ENCODE assay signal across 14 mouse cellular contexts in genomic region chr12:83726510-83727308, GRCm38 (mm10). TPM values are rescaled to one million over a fixed set of nuclear protein-coding genes. Genes with fewer than 3 reads are reported as not detected.
A peak's percentile ranks its signal among the peaks of the same experiment; 100 is the strongest.
DNase-seq lines count a peak whose midpoint lies in the region; ATAC-seq and TF ChIP-seq lines count a peak whose summit lies in the region.
"Had no signal": no experiment of that assay in that cellular context is flagged by ENCODE, and none has a peak within 500 bp of the region (broad histone marks: within the 10 kb centered on the region; RNA-seq: fewer than 3 reads in every experiment).

No protein-coding gene starts in this region.

- TF ChIP-seq CTCF in intestine, postnatal 0 days (IDR thresholded peaks at IDR 0.05; ENCODE audit: low read depth): no peak

- no peak overlapping the region for H3K4me2 ChIP-seq in limb, embryonic 12.5 days
- no peak overlapping the region for H3K4me2 ChIP-seq in intestine, postnatal 0 days (replicated peaks; ENCODE audit: low read depth)
- H3K4me2 ChIP-seq in hindbrain, embryonic 11.5 days (replicated peaks; ENCODE audit: low read depth, low read length): no peak overlapping the region
- H3K4me2 ChIP-seq: heart, embryonic 11.5 days; hindbrain, embryonic 13.5 days; liver, embryonic 12.5 days had no signal

- peak overlapping the region; percentile 41 for H3K27ac ChIP-seq in limb, embryonic 12.5 days
- H3K27ac ChIP-seq in limb, embryonic 10.5 days: no peak overlapping the region
- H3K27ac ChIP-seq in intestine, postnatal 0 days (ENCODE audit: low read depth, low read length): peak overlapping the region; percentile 41
- no peak overlapping the region for H3K27ac ChIP-seq in hindbrain, embryonic 11.5 days (ENCODE audit: low read depth, low read length)
- H3K27ac ChIP-seq in embryonic facial prominence, embryonic 10.5 days (replicated peaks): no peak overlapping the region
- H3K27ac ChIP-seq: hindbrain, embryonic 13.5 days; layer of hippocampus, adult 2 months; liver, embryonic 12.5 days had no signal

- DNase-seq in limb, embryonic 10.5 days (ENCODE audit: low spot score): no peak
- peak; percentile 22 to 57 for DNase-seq in kidney, postnatal 25 days
- DNase-seq in hindbrain, embryonic 11.5 days (ENCODE audit: low spot score): no peak
- no peak for DNase-seq in embryonic facial prominence, embryonic 10.5 days (ENCODE audit: low spot score)
- no peak for DNase-seq in right cerebral cortex, postnatal 14 days
- DNase-seq: cerebellum, adult 8-10 months; right cerebral cortex, adult 18-20 months had no signal

- H3K27me3 ChIP-seq in limb, embryonic 12.5 days: no peaks in the 10 kb centered on the region
- no peaks in the 10 kb centered on the region for H3K27me3 ChIP-seq in limb, embryonic 10.5 days (ENCODE audit: low read depth, poor library complexity, severe bottlenecking)
- no peaks in the 10 kb centered on the region for H3K27me3 ChIP-seq in intestine, postnatal 0 days (replicated peaks; ENCODE audit: control insufficient read depth, insufficient read depth, low read length)
- no peaks in the 10 kb centered on the region for H3K27me3 ChIP-seq in hindbrain, embryonic 11.5 days (ENCODE audit: control insufficient read depth, insufficient read depth, low read length)
- H3K27me3 ChIP-seq in embryonic facial prominence, embryonic 10.5 days (replicated peaks; ENCODE audit: low read depth, poor library complexity, severe bottlenecking): no peaks in the 10 kb centered on the region
- H3K27me3 ChIP-seq: hindbrain, embryonic 13.5 days; liver, embryonic 12.5 days; Patski had no signal

- H3K9ac ChIP-seq in limb, embryonic 12.5 days (replicated peaks): no peak overlapping the region
- no peak overlapping the region for H3K9ac ChIP-seq in intestine, postnatal 0 days (ENCODE audit: low read depth, low read length)
- no peak overlapping the region for H3K9ac ChIP-seq in hindbrain, embryonic 11.5 days (ENCODE audit: low read depth, low read length)
- H3K9ac ChIP-seq: hindbrain, embryonic 13.5 days; liver, embryonic 12.5 days had no signal

- peaks cover 95% of the 10 kb centered on the region for H3K36me3 ChIP-seq in limb, embryonic 12.5 days
- peaks cover 91% of the 10 kb centered on the region for H3K36me3 ChIP-seq in limb, embryonic 10.5 days
- H3K36me3 ChIP-seq in intestine, postnatal 0 days (ENCODE audit: control insufficient read depth, insufficient read depth): peaks cover 68% of the 10 kb centered on the region
- peaks cover 17% of the 10 kb centered on the region for H3K36me3 ChIP-seq in hindbrain, embryonic 11.5 days (ENCODE audit: control insufficient read depth, insufficient read depth, low read length)
- H3K36me3 ChIP-seq in embryonic facial prominence, embryonic 10.5 days (replicated peaks): peaks cover 96% of the 10 kb centered on the region

- no peak for ATAC-seq in limb, embryonic 12.5 days (ENCODE audit: insufficient number of reproducible peaks, insufficient read depth, low FRiP score, low TSS enrichment, low read depth)
- peak; percentile 12; the same call in 1 of the 2 replicates for ATAC-seq in intestine, postnatal 0 days
- no peak for ATAC-seq in hindbrain, embryonic 11.5 days (ENCODE audit: low FRiP score)
- ATAC-seq: liver, embryonic 12.5 days; Patski had no signal

- H3K9me3 ChIP-seq in limb, embryonic 12.5 days: no peaks in the 10 kb centered on the region
- no peaks in the 10 kb centered on the region for H3K9me3 ChIP-seq in limb, embryonic 10.5 days (replicated peaks)
- H3K9me3 ChIP-seq in intestine, postnatal 0 days (ENCODE audit: control insufficient read depth): no peaks in the 10 kb centered on the region
- no peaks in the 10 kb centered on the region for H3K9me3 ChIP-seq in hindbrain, embryonic 11.5 days (ENCODE audit: control insufficient read depth, low read length)
- H3K9me3 ChIP-seq in embryonic facial prominence, embryonic 10.5 days: no peaks in the 10 kb centered on the region
- H3K9me3 ChIP-seq: hindbrain, embryonic 13.5 days; liver, embryonic 12.5 days had no signal

- 0 out of 2 replicates have a peak, but pooled peaks cover 6% of the 10 kb centered on the region for H3K4me1 ChIP-seq in limb, embryonic 12.5 days (replicated peaks)
- H3K4me1 ChIP-seq in limb, embryonic 10.5 days: no peaks in the 10 kb centered on the region
- no peaks in the 10 kb centered on the region for H3K4me1 ChIP-seq in intestine, postnatal 0 days (replicated peaks; ENCODE audit: control insufficient read depth, insufficient read depth, low read length)
- no peaks in the 10 kb centered on the region for H3K4me1 ChIP-seq in hindbrain, embryonic 11.5 days (replicated peaks; ENCODE audit: control insufficient read depth, insufficient read depth, low read length)
- no peaks in the 10 kb centered on the region for H3K4me1 ChIP-seq in embryonic facial prominence, embryonic 10.5 days
- H3K4me1 ChIP-seq: hindbrain, embryonic 13.5 days; liver, embryonic 12.5 days had no signal

- no peak overlapping the region for H3K4me3 ChIP-seq in limb, embryonic 12.5 days (replicated peaks)
- H3K4me3 ChIP-seq in limb, embryonic 10.5 days: no peak overlapping the region
- H3K4me3 ChIP-seq in intestine, postnatal 0 days (ENCODE audit: low read depth, low read length): no peak overlapping the region
- no peak overlapping the region for H3K4me3 ChIP-seq in hindbrain, embryonic 11.5 days (ENCODE audit: low read depth, low read length)
- no peak overlapping the region for H3K4me3 ChIP-seq in embryonic facial prominence, embryonic 10.5 days
- H3K4me3 ChIP-seq: hindbrain, embryonic 13.5 days; layer of hippocampus, adult 2 months; liver, embryonic 12.5 days had no signal

- 67% methylated on average over 12 of the region's 12 CpGs for WGBS in limb, embryonic 12.5 days
- 82% methylated on average over 12 of the region's 12 CpGs for WGBS in limb, embryonic 10.5 days
- WGBS in intestine, postnatal 0 days: 44% methylated on average over 12 of the region's 12 CpGs
- WGBS in hindbrain, embryonic 11.5 days: 91% methylated on average over 12 of the region's 12 CpGs
- 93% methylated on average over 12 of the region's 12 CpGs for WGBS in embryonic facial prominence, embryonic 10.5 days

RNA-seq across cellular contexts. Expression of gene Papln, which starts 36.7 kb away (rescaled TPM):
- polyA plus RNA-seq in limb, embryonic 12.5 days (2016; fragmentation: Nextera tagmentation; extraction: Ambion mirVana): 0.32 and 0.36 TPM in 2 replicates
- 0.11 TPM in 2 replicates for polyA plus RNA-seq in limb, embryonic 10.5 days (2016; fragmentation: Nextera tagmentation; extraction: Ambion mirVana)
- polyA plus RNA-seq in intestine, postnatal 0 days (2015; fragmentation: Nextera tagmentation; extraction: Ambion mirVana): 1.7 and 1.8 TPM in 2 replicates
- 0.04 and 0.11 TPM in 2 replicates for polyA plus RNA-seq in hindbrain, embryonic 11.5 days (2014; fragmentation: Nextera tagmentation; extraction: Ambion mirVana)
- 0.10 and 0.29 TPM in 2 replicates for polyA plus RNA-seq in embryonic facial prominence, embryonic 10.5 days (2016; fragmentation: Nextera tagmentation; extraction: Ambion mirVana)

RNA-seq across cellular contexts. Expression of gene Psen1, which starts 38.8 kb away (rescaled TPM):
- polyA plus RNA-seq in limb, embryonic 12.5 days (2016; fragmentation: Nextera tagmentation; extraction: Ambion mirVana): 56.5 and 60.2 TPM in 2 replicates
- polyA plus RNA-seq in limb, embryonic 10.5 days (2016; fragmentation: Nextera tagmentation; extraction: Ambion mirVana): 59.8 and 60.9 TPM in 2 replicates
- polyA plus RNA-seq in intestine, postnatal 0 days (2015; fragmentation: Nextera tagmentation; extraction: Ambion mirVana): 89.5 and 92.4 TPM in 2 replicates
- polyA plus RNA-seq in hindbrain, embryonic 11.5 days (2014; fragmentation: Nextera tagmentation; extraction: Ambion mirVana): 76.3 and 76.6 TPM in 2 replicates
- 61.4 and 63.3 TPM in 2 replicates for polyA plus RNA-seq in embryonic facial prominence, embryonic 10.5 days (2016; fragmentation: Nextera tagmentation; extraction: Ambion mirVana)

Comparison
In these comparisons a context has a peak if more than half of its experiments do, and no peak if none do; other contexts are left out.
1. H3K27ac ChIP-seq: peak in limb, embryonic 12.5 days (single experiment) and intestine, postnatal 0 days (single experiment); none in limb, embryonic 10.5 days (single experiment), hindbrain, embryonic 11.5 days (single experiment) and embryonic facial prominence, embryonic 10.5 days (single experiment).
2. DNase-seq: peak in kidney, postnatal 25 days (2 of 2); none in limb, embryonic 10.5 days (single experiment), hindbrain, embryonic 11.5 days (single experiment), embryonic facial prominence, embryonic 10.5 days (single experiment) and right cerebral cortex, postnatal 14 days (single experiment).